In genomic region chr11:96642173-96643140, GRCm38 (mm10) we compare ENCODE assay signal across 9 mouse cellular contexts.
DNase-seq lines count a peak whose midpoint lies in the region; ATAC-seq and TF ChIP-seq lines count a peak whose summit lies in the region.
"Had no signal": no experiment of that assay in that cellular context is flagged by ENCODE, and none has a peak within 500 bp of the region (broad histone marks: within the 10 kb centered on the region; RNA-seq: fewer than 3 reads in every experiment).

No protein-coding gene starts in this region.

- no peaks in the 10 kb centered on the region for H3K36me3 ChIP-seq in lung, embryonic 16.5 days (ENCODE audit: control insufficient read depth, insufficient read depth, low read length)
- H3K36me3 ChIP-seq in small intestine, adult 2 months (ENCODE audit: control insufficient read depth, insufficient read depth, low read length): no peaks in the 10 kb centered on the region
- H3K36me3 ChIP-seq: hindbrain, embryonic 15.5 days had no signal

- H3K4me1 ChIP-seq in lung, embryonic 16.5 days (replicated peaks; ENCODE audit: control insufficient read depth, insufficient read depth, low read length): peaks cover 17% of the 10 kb centered on the region
- peaks cover 11% of the 10 kb centered on the region for H3K4me1 ChIP-seq in small intestine, adult 2 months (ENCODE audit: control insufficient read depth, insufficient read depth, insufficient read length, low read length)

- no peak overlapping the region for H3K4me3 ChIP-seq in lung, embryonic 16.5 days (ENCODE audit: low read length)
- H3K4me3 ChIP-seq in small intestine, adult 2 months (ENCODE audit: low read depth, low read length): no peak overlapping the region
- H3K4me3 ChIP-seq: hindbrain, embryonic 15.5 days had no signal

- no peaks in the 10 kb centered on the region for H3K9me3 ChIP-seq in lung, embryonic 16.5 days (ENCODE audit: control insufficient read depth, low read length)
- H3K9me3 ChIP-seq: hindbrain, embryonic 15.5 days had no signal

- 42% methylated on average over 17 of the region's 17 CpGs for WGBS in lung, embryonic 16.5 days
- WGBS in small intestine, adult 2 months: 69% methylated on average over 17 of the region's 17 CpGs

- intact Hi-C loops in left cerebral cortex, postnatal 10 days (cut with DNase I): no loop called here

- H3K4me2 ChIP-seq in lung, embryonic 16.5 days (ENCODE audit: low read depth, low read length): no peak overlapping the region
- H3K4me2 ChIP-seq: hindbrain, embryonic 15.5 days had no signal

- no peak for TF ChIP-seq POLR2A in small intestine, adult 2 months (IDR thresholded peaks at IDR 0.05; ENCODE audit: low read depth, low read length)

- no peak overlapping the region for H3K9ac ChIP-seq in lung, embryonic 16.5 days (ENCODE audit: low read length)
- H3K9ac ChIP-seq: hindbrain, embryonic 15.5 days had no signal

- no peaks in the 10 kb centered on the region for H3K27me3 ChIP-seq in lung, embryonic 16.5 days (ENCODE audit: control insufficient read depth, insufficient read depth, low read depth, low read length)
- no peaks in the 10 kb centered on the region for H3K27me3 ChIP-seq in small intestine, adult 2 months (ENCODE audit: control insufficient read depth, insufficient read depth, low read length)
- H3K27me3 ChIP-seq: hindbrain, embryonic 15.5 days had no signal

- peak; percentile 80 for ATAC-seq in lung, embryonic 16.5 days (ENCODE audit: low read depth)
- peak; percentile 92 for ATAC-seq in granulocyte monocyte progenitor cell, adult 5-6 weeks (replicated peaks; ENCODE audit: poor library complexity, severe bottlenecking)

- TF ChIP-seq CTCF in small intestine, adult 2 months (IDR thresholded peaks at IDR 0.05; ENCODE audit: extremely low read depth, insufficient read length, insufficient replicate concordance, low read depth, low read length): no peak

- H3K27ac ChIP-seq in lung, embryonic 16.5 days (ENCODE audit: low read length): peak overlapping the region; percentile 79
- H3K27ac ChIP-seq in small intestine, adult 2 months (ENCODE audit: insufficient read depth, low read depth, low read length): 0 out of 2 replicates have a peak overlapping the region, but pooled peaks have one; percentile 22
- H3K27ac ChIP-seq: hindbrain, embryonic 15.5 days had no signal

- DNase-seq in lung, postnatal 14 days: no peak
- peak; percentile 29 for DNase-seq in liver
- DNase-seq in left cerebral cortex, postnatal 10 days (ENCODE audit: extremely low spot score in 1 of 2, low spot score in 2 of 2): no peak
- no peak for DNase-seq in layer of hippocampus, postnatal 36 days
- no peak for DNase-seq in adrenal gland, postnatal 4 days (ENCODE audit: low spot score in 2 of 2)
